Mouse (Mus musculus) fibroblast of lung, adult 2 months (primary cell): Measurements from ENCODE around the gene Cdh5.
A peak's percentile ranks its signal among the peaks of the same experiment; 100 is the strongest.
"Not testable (repeated sequence)": the region's sequence is repeated elsewhere in the genome, so short reads cannot be mapped to it uniquely, and the experiment has no call there.

Experiments used
- DNase-seq: peaks from one replicate; pipeline ENCODE4 v3.0.0-alpha.2; 2011; ENCODE audit warnings: low read depth

Cdh5 gene

GRCm38 (mm10) chr8:104090993-104091900 is 10.2 kb upstream of the Cdh5 start:
- peak; percentile 8 for DNase-seq

DNA sequence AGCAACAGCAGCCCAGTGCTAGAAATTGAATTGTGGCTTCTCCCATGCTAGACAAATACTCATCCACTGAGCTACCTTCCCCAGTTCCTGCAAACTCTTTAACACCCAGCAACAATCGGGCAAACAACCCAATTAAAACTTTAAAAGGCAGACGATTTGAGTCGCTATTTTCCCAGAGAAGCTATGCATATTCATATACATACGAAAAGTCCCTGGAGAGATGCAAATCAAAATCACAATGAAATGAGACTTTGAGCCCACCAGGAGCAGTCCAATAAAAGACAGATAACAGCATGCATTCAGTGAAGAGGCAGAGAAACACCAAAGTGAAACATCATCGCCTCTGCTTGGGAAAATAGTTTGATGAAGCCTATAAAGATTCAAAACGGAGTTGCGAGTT is 8.1 kb upstream of the Cdh5 start:
- DNase-seq: no peak

GRCm38 (mm10) chr8:104095595-104095994 is 5.8 kb upstream of the Cdh5 start:
- DNase-seq: no peak

DNA sequence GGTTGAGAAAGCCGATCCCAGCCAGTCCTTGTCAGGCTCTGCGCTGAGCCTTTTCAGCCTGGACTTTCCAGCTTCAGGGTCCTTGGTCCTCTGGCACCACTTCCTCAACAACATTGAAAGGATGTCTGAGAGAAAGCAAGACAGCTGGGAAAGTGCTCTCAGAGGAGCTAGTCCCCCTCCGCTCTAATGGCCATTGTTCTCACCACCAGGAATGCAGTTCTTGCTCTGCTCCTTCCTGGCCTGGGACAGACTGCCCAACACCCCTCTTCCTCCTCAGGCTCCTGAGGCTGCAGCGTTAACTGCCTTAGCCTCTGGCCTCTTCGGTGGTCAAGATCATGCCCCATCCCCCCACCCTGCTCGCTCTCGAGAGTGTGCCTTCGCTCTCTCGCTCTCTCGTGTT is 4.8 kb upstream of the Cdh5 start:
- DNase-seq: no peak

- no peak for DNase-seq
Measured at GRCm38 (mm10) chr8:104098671-104099346, 2.6 kb upstream of the Cdh5 start.

DNA sequence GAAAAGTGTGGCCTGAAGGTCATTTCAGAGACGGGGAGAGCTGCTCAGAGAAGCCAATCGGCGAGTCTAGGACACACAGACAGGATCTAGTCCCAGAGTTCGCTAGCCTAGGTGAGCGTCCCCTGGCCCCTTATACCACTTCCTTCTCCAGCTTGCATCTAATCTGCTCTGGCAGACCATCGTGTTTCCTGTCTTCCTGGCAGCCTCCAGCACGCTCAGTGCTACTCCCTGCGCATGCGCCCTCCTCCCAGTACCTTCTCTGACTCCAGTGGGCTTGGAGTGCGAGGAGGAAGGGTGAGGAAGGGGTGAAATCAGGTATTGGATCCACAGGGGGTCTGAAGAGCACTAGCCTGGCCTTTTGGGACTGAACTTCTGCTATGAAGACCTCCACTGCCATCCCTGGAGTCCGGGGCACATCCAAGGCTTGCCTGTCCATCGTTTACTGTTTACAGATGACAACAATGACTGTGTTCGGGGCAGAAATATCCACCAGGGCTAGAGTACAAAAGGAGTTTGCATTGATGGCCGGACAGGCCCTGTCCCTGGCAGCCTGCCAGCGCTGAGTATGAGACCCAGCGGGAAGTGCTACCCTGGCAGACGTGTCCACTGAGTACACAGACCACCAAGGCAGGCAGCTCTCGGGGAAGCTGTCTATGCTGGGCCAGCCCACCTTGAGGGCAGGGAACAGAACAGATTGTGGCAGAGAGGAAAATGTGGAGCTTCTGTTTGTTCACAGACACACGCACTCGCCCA is 1.9 kb upstream of the Cdh5 start:
- no peak for DNase-seq

DNA sequence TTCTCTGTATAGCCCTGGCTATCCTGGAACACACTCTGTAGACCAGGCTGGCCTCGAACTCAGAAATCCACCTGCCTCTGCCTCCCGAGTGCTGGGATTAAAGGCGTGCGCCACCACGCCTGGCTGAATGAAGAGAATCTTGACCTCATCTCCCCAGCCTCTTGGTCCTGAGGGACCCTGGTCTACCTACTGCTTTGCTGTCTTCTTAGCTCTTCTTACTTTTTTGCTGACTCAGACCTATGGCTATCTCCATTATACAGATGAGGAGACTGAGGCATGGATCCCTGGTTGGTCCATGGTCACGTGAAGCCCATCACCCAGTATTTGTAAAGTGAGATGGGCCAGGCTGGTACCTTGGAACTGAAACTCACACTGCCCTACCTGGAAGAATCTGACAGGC is 701 bp upstream of the Cdh5 start:
- not testable (repeated sequence) for DNase-seq

DNA sequence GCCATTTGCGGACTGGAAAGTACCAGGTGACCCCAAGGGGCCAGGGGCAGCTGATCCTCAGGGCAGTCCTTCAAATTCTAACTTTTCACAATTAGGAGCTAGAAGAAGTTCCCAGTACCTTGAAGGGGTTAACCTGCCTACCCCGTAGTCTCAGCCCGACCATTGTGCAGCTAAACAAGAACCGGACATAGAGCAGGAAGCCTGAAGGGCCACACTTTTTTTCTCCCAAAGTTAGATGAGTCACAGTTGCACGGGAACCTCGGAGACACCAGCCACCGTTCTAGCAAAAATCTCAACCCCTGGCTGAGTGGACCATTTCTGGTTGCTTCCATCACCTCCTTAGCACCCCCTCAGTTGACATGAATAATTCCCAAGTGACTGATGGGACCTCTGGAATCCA is 2.0 kb downstream of the Cdh5 start:
- no peak for DNase-seq

GRCm38 (mm10) chr8:104105768-104106167 is 4.3 kb downstream of the Cdh5 start:
- no peak for DNase-seq

GRCm38 (mm10) chr8:104106276-104106946 is 5.0 kb downstream of the Cdh5 start:
- no peak for DNase-seq

- DNase-seq: no peak
Measured at GRCm38 (mm10) chr8:104107111-104107510, 5.7 kb downstream of the Cdh5 start.

DNA sequence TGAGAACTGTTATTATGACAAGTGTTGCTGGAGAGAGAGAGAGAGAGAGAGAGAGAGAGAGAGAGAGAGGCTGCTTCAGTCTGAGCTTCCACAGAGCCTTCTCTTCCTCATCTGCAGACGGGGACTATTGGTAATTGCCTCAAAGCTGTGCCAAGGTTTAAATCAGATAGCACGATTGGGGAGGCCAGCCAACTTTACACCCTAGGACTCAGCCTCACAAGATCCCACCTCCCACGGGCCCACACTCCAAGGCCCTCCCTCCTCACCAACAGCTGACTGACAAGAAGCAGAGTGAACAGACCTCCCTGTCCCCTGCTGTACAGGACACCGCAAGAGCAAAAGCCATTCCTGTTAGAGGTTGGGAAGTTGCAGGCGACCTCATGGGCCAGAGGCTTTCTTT is 6.6 kb downstream of the Cdh5 start:
- no peak for DNase-seq

DNA sequence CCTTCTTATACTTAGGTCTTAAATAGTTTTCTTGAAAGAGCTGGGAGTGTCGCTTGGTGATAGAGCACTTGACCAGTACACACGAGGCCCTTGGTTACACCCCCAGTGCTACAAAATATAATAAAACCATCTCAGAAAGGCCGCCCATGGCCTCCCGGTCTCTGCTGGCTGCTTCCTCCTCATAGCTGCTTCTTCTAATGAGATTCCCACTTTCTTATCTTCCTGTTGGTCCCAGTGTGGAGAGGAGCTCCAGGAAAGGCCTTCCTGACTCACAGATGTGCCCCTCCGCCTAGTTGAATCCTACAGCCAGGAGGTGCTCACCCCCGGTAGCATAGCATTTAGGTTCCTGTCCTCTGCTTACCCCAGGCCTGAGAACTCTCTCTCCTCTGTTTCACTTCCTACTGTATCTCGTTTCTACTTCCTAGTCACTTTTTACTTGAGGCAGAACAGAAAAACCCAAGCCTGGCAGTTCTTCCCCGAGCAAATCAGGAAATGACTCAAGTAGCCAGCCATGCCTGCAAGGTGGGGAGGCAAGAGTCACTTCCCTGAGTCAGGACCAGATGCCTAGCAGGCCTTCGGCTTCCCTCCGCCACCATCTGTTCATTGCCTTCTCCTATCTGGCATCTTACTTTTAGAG is 9.2 kb downstream of the Cdh5 start:
- peak; percentile 3 for DNase-seq

- peak; percentile 19 for DNase-seq
Measured at GRCm38 (mm10) chr8:104121640-104122416, 20.4 kb downstream of the Cdh5 start.

DNA sequence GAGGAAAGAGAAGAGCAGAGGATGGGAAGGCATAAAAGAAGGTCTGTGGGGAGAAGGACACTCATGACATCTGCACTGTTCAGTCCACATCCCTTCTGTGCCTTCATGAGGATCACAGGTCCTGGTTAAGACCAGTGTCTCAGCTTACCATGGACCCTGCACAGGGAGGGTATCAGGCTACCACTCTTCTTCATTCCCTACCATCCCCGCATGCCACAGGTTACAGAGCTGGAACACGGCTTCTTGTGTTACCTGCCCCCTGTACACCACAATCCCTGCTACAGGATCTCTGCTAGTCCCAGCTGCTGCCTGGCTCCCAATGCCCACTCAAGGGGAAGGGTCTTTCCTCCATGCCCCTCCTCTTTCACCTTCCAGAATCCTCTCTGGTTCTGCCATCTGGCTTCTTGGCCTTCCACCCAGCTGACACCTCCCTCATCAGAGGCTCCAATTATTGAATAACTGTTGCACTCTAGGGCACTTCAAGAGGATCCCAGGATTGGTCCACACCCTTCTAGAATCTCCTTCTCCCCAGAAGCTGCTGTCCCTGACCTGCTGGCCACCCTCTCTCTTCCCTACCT is 21.7 kb downstream of the Cdh5 start:
- DNase-seq: no peak

GRCm38 (mm10) chr8:104124534-104124933 is 23.1 kb downstream of the Cdh5 start:
- DNase-seq: no peak

- DNase-seq: no peak
Measured at GRCm38 (mm10) chr8:104127160-104127883, 25.9 kb downstream of the Cdh5 start.

GRCm38 (mm10) chr8:104130916-104131315 is 29.5 kb downstream of the Cdh5 start:
- DNase-seq: no peak

- no peak for DNase-seq
Measured at GRCm38 (mm10) chr8:104131414-104131975, 30.1 kb downstream of the Cdh5 start.
